Mouse (Mus musculus): Measurements from ENCODE around the gene Lgalsl.
A peak's percentile ranks its signal among the peaks of the same experiment; 100 is the strongest.

Gene Lgalsl

GRCm38 (mm10) chr11:20823301-20823700 is 7.6 kb downstream of the Lgalsl start:
- no peak for DNase-seq

GRCm38 (mm10) chr11:20821351-20821750 is 9.5 kb downstream of the Lgalsl start:
- no peak for DNase-seq

DNA sequence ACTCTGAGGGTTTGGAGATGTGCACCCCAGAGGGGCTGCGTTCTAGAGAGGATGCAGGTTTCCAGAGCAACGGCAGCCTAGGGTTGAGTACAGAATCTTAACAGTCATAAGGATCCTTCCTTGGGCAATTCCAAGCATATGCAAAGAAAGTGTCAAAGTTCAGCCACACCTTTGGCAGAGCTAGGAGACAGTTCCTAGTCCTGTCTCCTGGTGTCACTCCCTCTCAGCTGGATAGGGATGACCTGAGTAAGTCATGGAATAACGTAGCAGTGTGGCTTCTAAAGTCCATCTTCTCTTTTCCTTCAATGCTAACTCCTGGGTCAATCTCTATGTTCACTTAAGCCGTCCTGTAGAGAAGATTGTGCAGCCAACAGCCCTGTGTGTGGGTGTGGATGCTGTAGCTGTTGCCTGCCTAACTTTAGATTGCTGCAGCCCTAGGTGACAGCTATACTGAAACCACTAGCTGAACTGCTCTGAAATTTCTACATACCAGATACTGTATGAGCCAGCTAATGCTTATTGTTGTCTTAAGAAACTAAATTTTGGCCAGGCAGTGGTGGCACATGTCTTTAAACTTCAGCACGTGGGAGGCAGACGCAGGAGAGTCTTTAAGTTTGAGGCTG is 16.8 kb downstream of the Lgalsl start:
- DNase-seq = no peak

DNA sequence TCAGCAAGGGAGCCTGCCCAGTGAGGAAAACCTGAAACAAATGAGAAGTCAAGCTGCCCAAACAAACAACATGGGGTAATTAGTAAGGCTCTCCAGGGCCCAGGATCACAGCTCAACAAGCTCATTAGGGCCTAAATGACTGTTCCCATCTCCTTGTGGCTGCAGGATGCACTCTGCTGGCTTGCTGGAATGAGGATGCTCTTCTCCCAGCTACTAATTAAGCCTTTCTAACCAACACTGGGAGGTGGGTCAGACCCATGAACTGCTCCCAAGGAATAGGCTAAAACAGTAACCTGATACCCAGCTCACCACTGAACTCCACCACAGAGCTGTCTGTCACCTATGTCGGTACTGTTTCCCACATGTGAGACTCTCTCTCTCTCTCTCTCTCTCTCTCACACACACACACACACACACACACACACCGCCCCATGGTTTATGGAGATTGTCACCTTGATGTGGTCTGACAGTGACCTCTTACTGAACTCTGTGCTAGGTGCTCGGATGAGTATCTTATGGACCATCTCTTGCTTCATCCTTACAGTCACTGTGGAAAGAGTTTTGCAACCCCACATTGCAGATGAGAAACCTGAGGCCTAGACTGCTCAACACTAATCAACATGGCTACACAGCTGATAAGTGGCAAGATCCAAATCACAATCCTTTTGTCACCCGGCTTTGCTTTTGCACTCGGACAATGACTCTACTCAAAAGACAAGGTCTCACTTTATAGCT is 18.5 kb downstream of the Lgalsl start:
- no peak for DNase-seq

GRCm38 (mm10) chr11:20806659-20807058 is 24.2 kb downstream of the Lgalsl start:
- no peak for DNase-seq

DNA sequence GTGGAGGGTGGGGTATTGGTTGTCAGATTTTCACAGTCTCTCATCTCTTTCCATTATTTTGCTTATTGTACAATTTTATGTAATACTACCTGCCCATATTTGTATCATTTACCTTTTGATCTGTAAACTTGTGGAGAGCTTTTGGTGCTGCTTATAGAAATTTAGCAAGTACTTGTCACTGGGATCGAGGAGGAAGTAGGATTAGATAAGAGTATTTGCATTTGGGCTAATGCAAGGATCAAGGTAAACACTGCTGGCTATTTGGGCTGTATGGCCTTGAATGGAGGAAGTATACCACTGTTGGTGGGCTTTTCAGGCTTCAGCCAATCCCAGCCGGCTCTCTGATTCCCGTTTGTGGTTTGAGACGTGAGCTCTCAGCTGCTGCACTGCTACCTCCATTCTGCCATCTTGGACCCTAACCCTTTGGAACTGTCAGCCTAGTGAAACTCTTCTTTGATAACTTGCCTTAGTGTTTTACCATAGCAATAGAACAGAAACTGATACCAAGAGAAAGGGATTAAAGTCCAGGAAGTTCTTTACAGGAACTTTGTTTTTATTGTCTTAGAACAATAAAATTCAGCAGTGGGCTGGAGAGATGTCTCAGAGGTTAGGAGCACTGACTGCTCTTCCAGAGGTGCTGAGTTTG is 25.1 kb downstream of the Lgalsl start:
- no peak for DNase-seq

DNA sequence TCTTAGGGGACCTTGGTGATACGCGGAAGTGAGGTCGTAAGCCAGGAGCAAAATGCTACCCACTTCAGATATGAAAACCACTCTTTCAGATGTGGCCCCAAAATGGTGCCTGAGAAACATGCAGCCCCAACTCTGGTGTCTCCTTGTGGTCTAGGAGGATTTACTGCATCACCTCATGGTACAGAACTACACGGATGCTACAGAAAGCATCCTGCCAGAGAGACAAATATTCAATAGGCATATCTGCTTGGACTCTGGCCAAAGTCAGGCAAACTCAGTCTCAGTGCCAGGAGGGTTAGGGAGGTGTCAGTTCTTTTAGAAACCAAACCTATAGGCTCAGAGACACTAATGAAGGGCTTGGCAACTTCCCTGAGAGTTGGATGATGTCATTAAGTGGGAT is 26.4 kb downstream of the Lgalsl start:
- no peak for DNase-seq

GRCm38 (mm10) chr11:20800277-20801092 is 30.4 kb downstream of the Lgalsl start:
- peak; percentile 10 for DNase-seq

DNA sequence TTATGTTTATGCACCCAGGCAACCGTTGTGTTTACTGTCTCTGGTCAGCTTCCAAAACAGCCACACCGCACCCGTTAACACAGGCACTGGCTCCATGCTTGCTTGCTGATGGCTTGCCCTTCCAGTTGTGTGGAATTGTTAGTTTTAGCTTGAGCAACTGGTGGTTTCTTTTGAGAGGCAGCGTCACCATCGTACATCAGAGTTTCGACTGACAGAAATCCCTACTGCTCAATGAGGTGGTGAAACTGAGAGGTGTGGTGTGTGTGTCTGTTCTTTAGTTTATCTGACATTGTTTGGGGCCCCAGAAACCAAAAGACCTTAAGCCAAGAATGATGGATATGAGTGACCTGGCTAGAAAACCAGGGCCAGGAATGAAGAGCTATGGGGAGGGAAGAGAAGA is 33.0 kb downstream of the Lgalsl start:
- no peak for DNase-seq

GRCm38 (mm10) chr11:20795466-20795865 is 35.4 kb downstream of the Lgalsl start:
- no peak for DNase-seq

DNA sequence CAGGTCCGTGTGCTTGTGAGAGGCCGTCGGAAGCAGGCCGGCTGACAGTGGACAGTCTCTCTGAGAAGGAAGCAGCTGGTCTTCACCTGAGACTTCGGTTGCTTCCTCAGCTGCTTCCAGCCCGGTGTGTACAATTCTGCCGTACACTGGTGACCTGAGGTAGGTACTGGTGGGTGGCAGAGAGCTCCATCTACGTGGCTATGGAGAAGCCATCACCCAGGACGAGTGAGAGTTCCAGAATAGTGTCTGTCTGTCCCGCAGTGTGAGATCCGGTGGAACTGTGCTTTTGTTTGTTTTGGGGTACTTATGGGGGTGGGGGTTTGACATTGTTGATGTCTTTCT is 36.0 kb downstream of the Lgalsl start:
- peak; percentile 7 for DNase-seq

- peak; percentile 86 for DNase-seq
These were observed 36.5 kb downstream of the Lgalsl start for GRCm38 (mm10) chr11:20794196-20794912.

DNA sequence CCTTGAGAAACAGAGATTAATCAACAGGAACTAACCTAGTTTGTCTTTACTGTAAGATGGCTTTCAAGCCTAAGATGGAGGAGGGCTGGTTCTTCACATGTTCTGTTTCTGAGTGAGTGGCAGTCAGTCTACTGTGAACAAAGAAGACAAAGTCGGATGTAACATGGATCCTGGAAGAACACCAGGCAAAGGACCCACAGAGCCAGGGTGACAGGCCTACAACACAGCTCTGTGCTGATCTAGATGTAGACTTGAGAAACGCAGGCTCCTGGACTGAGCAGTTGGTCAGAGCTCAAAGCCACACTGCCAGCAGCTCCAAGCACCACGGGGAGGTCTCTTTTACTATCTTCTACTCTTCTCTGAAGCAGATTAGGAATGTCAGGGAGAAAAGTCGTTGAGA is 37.2 kb downstream of the Lgalsl start:
- no peak for DNase-seq

DNA sequence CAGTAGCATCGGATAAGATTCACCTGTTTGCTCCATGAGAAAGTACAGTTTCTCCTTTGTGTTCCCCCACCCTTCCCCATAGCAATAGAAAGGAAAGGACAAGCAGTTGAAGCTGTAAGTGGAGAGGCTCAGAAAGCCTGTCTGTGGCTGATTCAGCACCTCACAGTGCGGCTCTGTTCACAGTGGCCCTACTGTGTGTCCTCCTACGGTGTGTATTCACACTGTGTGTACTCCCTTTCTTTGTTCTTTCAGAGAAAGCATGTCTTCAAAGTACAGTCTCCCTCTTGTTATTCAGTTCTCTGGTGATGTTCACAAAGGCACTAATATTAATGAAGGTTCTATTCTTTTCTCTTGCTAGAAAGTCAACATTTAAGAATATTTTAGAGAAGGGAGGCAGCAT is 38.2 kb downstream of the Lgalsl start:
- no peak for DNase-seq

DNA sequence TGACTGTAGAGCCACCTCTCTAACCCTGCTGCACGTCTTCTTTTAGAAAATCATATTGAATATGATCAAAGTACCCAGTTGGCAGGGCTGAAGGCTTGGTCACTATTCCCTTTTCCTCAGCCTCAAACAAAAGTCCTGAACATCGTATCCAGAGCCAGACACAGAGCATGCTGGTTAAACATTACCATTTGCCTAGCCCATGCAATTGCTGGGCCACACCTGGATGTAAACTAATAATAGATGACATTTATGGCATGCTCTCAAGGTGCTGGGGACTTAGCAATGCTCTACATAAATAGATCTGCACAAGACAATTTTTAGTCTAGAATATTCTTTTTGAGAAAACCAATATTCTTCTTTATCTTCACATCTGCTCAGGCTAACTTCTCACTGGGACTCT is 39.5 kb downstream of the Lgalsl start:
- no peak for DNase-seq

GRCm38 (mm10) chr11:20789015-20789414 is 41.8 kb downstream of the Lgalsl start:
- no peak for DNase-seq

- no peak for DNase-seq
These were observed 42.8 kb downstream of the Lgalsl start for GRCm38 (mm10) chr11:20788070-20788469.

- DNase-seq = no peak
These were observed 44.7 kb downstream of the Lgalsl start for GRCm38 (mm10) chr11:20786191-20786590.

GRCm38 (mm10) chr11:20785186-20785585 is 45.7 kb downstream of the Lgalsl start:
- DNase-seq = no peak

- DNase-seq = no peak
These were observed 46.1 kb downstream of the Lgalsl start for GRCm38 (mm10) chr11:20784776-20785175.

- no peak for DNase-seq
These were observed 47.4 kb downstream of the Lgalsl start for GRCm38 (mm10) chr11:20783467-20783866.

DNA sequence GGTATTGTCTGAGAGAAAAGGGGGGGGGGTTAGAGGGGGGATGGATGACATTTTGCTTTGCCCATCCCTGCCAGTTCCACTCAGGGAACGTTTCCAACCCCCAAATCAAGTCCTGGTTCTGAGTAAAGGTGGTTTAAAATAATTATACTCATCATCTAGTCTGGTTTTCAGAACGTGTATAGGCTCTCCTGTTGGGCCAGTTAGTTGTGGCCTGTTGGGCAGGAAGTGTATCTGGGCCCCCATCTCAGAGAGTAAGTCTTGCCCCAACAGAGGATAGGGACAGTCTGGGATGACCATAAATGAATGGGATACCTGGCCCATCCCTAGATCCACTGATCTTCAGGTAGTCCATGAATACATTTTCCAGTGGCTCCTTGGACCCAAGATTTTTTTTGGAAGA is 48.2 kb downstream of the Lgalsl start:
- no peak for DNase-seq

DNA sequence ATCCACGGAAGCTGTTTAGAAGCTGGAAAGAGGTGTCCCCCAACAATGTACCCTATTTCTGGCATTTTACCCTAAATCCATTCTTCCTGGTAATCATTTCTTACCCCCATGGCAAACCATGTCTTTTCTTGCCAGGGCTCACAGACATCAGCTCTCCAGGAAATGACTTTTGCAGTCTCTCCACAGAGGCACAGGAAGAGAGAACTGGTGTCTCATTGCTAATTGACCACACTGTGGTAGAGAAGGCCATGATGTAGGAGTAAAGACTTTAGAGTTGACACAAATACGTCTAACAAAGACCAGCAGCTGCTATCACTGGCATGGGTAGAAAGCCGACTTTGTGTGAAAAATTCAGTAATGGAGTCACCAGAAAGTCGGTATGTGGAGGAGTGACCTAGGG is 50.5 kb downstream of the Lgalsl start:
- DNase-seq = no peak

Measured in kidney, postnatal 14 days (tissue).